Mouse (Mus musculus): Measurements from ENCODE around the gene Cdiptos. TPM values are rescaled to one million over a fixed set of nuclear protein-coding genes. Genes with fewer than 3 reads are reported as not detected.

Cdiptos gene
- total and polyA plus RNA-seq, 3 experiments: 0.47 to 0.97 TPM; not detected in 1

DNA sequence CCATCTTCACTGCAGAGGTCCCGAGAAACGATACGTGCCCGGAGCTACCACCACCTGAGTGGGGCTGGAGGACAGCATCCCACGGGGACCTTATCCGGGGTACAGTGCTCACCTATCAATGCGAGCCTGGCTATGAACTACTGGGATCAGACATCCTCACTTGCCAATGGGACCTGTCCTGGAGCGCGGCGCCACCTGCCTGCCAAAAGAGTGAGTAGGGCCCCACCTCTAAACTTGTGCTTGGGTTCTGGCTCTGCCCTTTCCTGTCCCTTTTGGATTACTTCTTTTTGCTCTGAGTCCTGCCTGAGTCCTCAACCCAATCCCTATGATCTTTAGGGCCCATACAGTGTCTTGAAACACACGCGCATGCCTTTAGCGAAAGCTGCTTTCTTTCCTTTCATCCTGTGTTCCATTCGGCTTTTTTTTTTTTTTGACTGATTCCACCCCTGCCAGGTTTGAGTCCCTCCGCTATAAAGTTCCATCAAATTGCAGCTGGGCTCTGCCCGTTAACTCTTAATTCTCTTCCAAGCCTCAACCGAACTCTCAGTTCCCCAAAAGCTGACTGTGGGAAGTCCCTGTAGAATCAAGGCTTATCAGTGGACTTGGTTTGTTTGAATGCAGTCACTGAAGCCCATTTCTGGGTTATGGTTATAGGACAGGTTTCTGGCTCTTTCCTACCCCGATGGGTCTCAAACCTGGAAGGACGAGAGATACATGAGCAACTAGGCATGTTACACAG is 12.2 kb downstream of the Cdiptos start:
- Histone ChIP-seq H3K4me2 (ENCODE audit: insufficient read depth, low read depth, poor library complexity, severe bottlenecking) (no peak overlapping the region), H3K36me3 (replicated peaks in 1 of 2; ENCODE audit: control insufficient read depth in 1 of 2, insufficient read depth in 1 of 2, low read length in 1 of 2) (peaks cover 52 to 83% of the 10 kb centered on the region in 2 experiments), H3K27me3 (replicated peaks) (no peaks in the 10 kb centered on the region), H3K4me3 (replicated peaks in 1 of 3; ENCODE audit: low read depth in 2 of 3, low read length in 2 of 3, poor library complexity in 1 of 3) (no peak overlapping the region), H3K27ac (ENCODE audit: insufficient read depth, low read depth) (peak overlapping the region; percentile 56), H3K4me1 (ENCODE audit: control insufficient read depth in 1 of 2, insufficient read depth in 2 of 2) (peaks cover 17 to 53% of the 10 kb centered on the region in 2 experiments), H3K9ac (ENCODE audit: insufficient read depth, low read depth) (no peak overlapping the region), H3K79me2 (replicated peaks; ENCODE audit: control insufficient read depth, extremely low read depth, insufficient read depth, poor library complexity, severe bottlenecking) (no peaks in the 10 kb centered on the region), H3K9me3 (replicated peaks; ENCODE audit: low read length) (no peaks in the 10 kb centered on the region)
- DNase-seq (ENCODE audit: extremely low read depth): peak; percentile 89
- in situ Hi-C loops (cut with MboI; ENCODE audit: low pct_ligation_motif_present, low pct_unique_long_range_greater_than_20kb, low sequenced_read_pairs) (loop anchor here (5.0 to 10.0 kb wide), 2 partner anchors 54 to 259 kb away; partner anchors contain the start of genes Coro1a, Pagr1a and Pagr1b), dilution Hi-C loops (cut with MboI; ENCODE audit: extremely low pct_ligation_motif_present, extremely low pct_unique_long_range_greater_than_20kb, low sequenced_read_pairs) (no loop called here)
- TF ChIP-seq MYC (IDR thresholded peaks at IDR 0.05; ENCODE audit: low read depth, low read length) (0 out of 2 replicates have a peak, but pooled peaks have one; percentile 16), CHD2 (IDR thresholded peaks at IDR 0.05; ENCODE audit: low read length) (0 out of 2 replicates have a peak, but pooled peaks have one; percentile 20), MAZ (IDR thresholded peaks at IDR 0.05; ENCODE audit: low read depth, low read length) (0 out of 2 replicates have a peak, but pooled peaks have one; percentile 18), RAD21 (IDR thresholded peaks at IDR 0.05; ENCODE audit: low read depth, low read length) (peak; percentile 63), SMC3 (IDR thresholded peaks at IDR 0.05; ENCODE audit: low read depth, low read length) (peak; percentile 70), ZMIZ1 (IDR thresholded peaks at IDR 0.05; ENCODE audit: low read depth, low read length) (no peak; the same call in 1 of the 2 replicates), PAX5 (IDR thresholded peaks at IDR 0.05; ENCODE audit: low read length) (no peak), ZNF384 (IDR thresholded peaks at IDR 0.05; ENCODE audit: low read depth, low read length) (peak; percentile 93), CTCF (conservative IDR thresholded peaks at IDR 0.05 in 1 of 2, IDR thresholded peaks at IDR 0.05 in 1 of 2; ENCODE audit: low read depth in 2 of 2, low read length in 2 of 2) (peak in 1 of 2 experiments; percentile 72; a peak in 2 of 4 replicates), KAT2A (IDR thresholded peaks at IDR 0.05; ENCODE audit: insufficient replicate concordance, low read length) (no peak), JUND (conservative IDR thresholded peaks at IDR 0.05; ENCODE audit: low read depth, low read length) (no peak), POLR2AphosphoS2 (IDR thresholded peaks at IDR 0.05; ENCODE audit: low read depth, low read length) (no peak), UBTF (IDR thresholded peaks at IDR 0.05; ENCODE audit: low read depth, low read length) (no peak), NELFE (IDR thresholded peaks at IDR 0.05; ENCODE audit: low read depth, low read length) (0 out of 2 replicates have a peak, but pooled peaks have one; percentile 10), ETS1 (conservative IDR thresholded peaks at IDR 0.05; ENCODE audit: low read depth, low read length) (no peak), GABPA (IDR thresholded peaks at IDR 0.05; ENCODE audit: insufficient replicate concordance, low read depth, low read length) (no peak), BHLHE40 (IDR thresholded peaks at IDR 0.05; ENCODE audit: low read depth, low read length) (peak; percentile 43; the same call in 1 of the 2 replicates), USF2 (conservative IDR thresholded peaks at IDR 0.05; ENCODE audit: low read depth, low read length) (no peak), USF1 (IDR thresholded peaks at IDR 0.05; ENCODE audit: low read depth, low read length) (no peak), ELF1 (IDR thresholded peaks at IDR 0.05; ENCODE audit: low read depth, low read length) (no peak), ZKSCAN1 (IDR thresholded peaks at IDR 0.05; ENCODE audit: borderline replicate concordance, low read depth, low read length) (no peak), EP300 (IDR thresholded peaks at IDR 0.05; ENCODE audit: low read length) (peak; percentile 96), ZC3H11A (IDR thresholded peaks at IDR 0.05; ENCODE audit: low read depth, low read length) (no peak), HCFC1 (IDR thresholded peaks at IDR 0.05; ENCODE audit: low read depth, low read length) (peak; percentile 20; the same call in 1 of the 2 replicates), MEF2A (IDR thresholded peaks at IDR 0.05; ENCODE audit: borderline replicate concordance, low read depth, low read length) (0 out of 2 replicates have a peak, but pooled peaks have one; percentile 13), RCOR1 (conservative IDR thresholded peaks at IDR 0.05; ENCODE audit: low read depth, low read length) (no peak), POLR2A (IDR thresholded peaks at IDR 0.05; ENCODE audit: low read depth, low read length) (no peak), IRF4 (IDR thresholded peaks at IDR 0.05; ENCODE audit: low read depth, low read length) (peak; percentile 96), MAX (IDR thresholded peaks at IDR 0.05; ENCODE audit: low read length) (no peak), TBP (conservative IDR thresholded peaks at IDR 0.05; ENCODE audit: low read depth, low read length) (0 out of 2 replicates have a peak, but pooled peaks have one; percentile 12), MAFK (IDR thresholded peaks at IDR 0.05; ENCODE audit: insufficient replicate concordance, low read length) (no peak), NRF1 (IDR thresholded peaks at IDR 0.05; ENCODE audit: low read depth, low read length) (no peak), SIN3A (IDR thresholded peaks at IDR 0.05; ENCODE audit: low read length) (peak; percentile 34; the same call in 1 of the 2 replicates), TCF12 (IDR thresholded peaks at IDR 0.05; ENCODE audit: low read depth, low read length) (peak; percentile 69), MXI1 (IDR thresholded peaks at IDR 0.05; ENCODE audit: low read depth, low read length) (peak; percentile 37; the same call in 1 of the 2 replicates), E2F4 (IDR thresholded peaks at IDR 0.05; ENCODE audit: insufficient replicate concordance, low read depth, low read length) (no peak), JUN (IDR thresholded peaks at IDR 0.05; ENCODE audit: insufficient read depth, low read depth, low read length) (no peak), CHD1 (IDR thresholded peaks at IDR 0.05; ENCODE audit: low read depth, low read length) (peak; percentile 24; the same call in 1 of the 2 replicates)
